Mouse (Mus musculus) heart, postnatal 10 days (tissue): ENCODE measurements at regions not wholly inside any gene's neighbourhood (a gene's known extent, or its start where the extent isn't known, plus 50 kb on each side); places are given as distances from the start of the nearest gene placed in this dataset.

Experiments used
- DNase-seq, 2 experiments: peaks; one replicate each; pipeline ENCODE4 v3.0.0; 2021
- intact Hi-C: fragments of 180-260 bp; cut with DNase I; formaldehyde crosslinking; loops from one replicate; pipeline ENCODE4 v1.15.1; 2025

DNA sequence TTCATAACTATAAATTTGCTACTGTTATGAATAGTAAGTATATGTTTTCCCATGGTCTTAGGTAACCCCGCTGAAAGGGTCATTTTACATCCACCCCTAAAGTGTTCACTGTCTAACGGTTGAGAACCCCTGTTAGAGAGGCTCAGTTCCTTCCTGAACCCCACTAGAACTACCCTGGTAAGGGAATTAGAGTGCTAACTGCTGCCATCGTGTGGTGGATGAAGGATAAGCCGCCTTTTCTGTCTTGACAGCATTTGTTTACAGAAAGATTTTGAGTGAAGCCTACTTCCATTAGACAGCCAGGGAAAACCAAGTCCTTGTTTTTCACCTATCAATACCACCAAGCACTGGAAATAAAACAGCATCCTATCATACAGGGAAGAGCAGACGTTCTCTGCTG is 90.3 kb upstream of the Tbx22 start:
- intact Hi-C loops = no loop called here
- peak; percentile 5 to 20 for DNase-seq
